In genomic region chr2:157696297-157696731, GRCm38 (mm10) we compare ENCODE assay signal across 9 mouse cellular contexts. TPM values are rescaled to one million over a fixed set of nuclear protein-coding genes. Genes with fewer than 3 reads are reported as not detected.
DNase-seq lines count a peak whose midpoint lies in the region; ATAC-seq and TF ChIP-seq lines count a peak whose summit lies in the region.
"Had no signal": no experiment of that assay in that cellular context is flagged by ENCODE, and none has a peak within 500 bp of the region (broad histone marks: within the 10 kb centered on the region; RNA-seq: fewer than 3 reads in every experiment).

No protein-coding gene starts in this region.

- H3K27ac ChIP-seq in hindbrain, embryonic 13.5 days = peak overlapping the region; percentile 85
- H3K27ac ChIP-seq: heart, embryonic 13.5 days had no signal

- H3K4me3 ChIP-seq in E14TG2a.4 (replicated peaks; ENCODE audit: low read length) = 0 out of 2 replicates have a peak overlapping the region, but pooled peaks have one; percentile 2
- H3K4me3 ChIP-seq in hindbrain, embryonic 13.5 days = no peak overlapping the region
- H3K4me3 ChIP-seq: heart, embryonic 13.5 days had no signal

- ATAC-seq in hindbrain, embryonic 13.5 days (ENCODE audit: low FRiP score) = peak; percentile 77
- ATAC-seq in erythroblast, adult 5-6 weeks (replicated peaks; ENCODE audit: low FRiP score, poor library complexity, severe bottlenecking) = no peak

- no peak overlapping the region for H3K9ac ChIP-seq in hindbrain, embryonic 13.5 days
- H3K9ac ChIP-seq: heart, embryonic 13.5 days had no signal

- peaks cover 13% of the 10 kb centered on the region for H3K4me1 ChIP-seq in E14TG2a.4 (replicated peaks; ENCODE audit: low read depth, low read length)
- H3K4me1 ChIP-seq in hindbrain, embryonic 13.5 days (replicated peaks) = peaks cover 58% of the 10 kb centered on the region

- DNase-seq in embryo, embryonic 10 days (ENCODE audit: low spot score) = peak; percentile 69
- peak; percentile 13 to 30 for DNase-seq in left cerebral cortex, adult 18-20 months (ENCODE audit: low spot score in 2 of 2)
- DNase-seq in right cerebral cortex, adult 2 months (ENCODE audit: low spot score in 2 of 2) = peak; percentile 40 to 41
- DNase-seq in gastrocnemius, postnatal 25 days = no peak
- no peak for DNase-seq in T-cell, adult 2 months (ENCODE audit: low spot score)

- H3K27me3 ChIP-seq in E14TG2a.4 (ENCODE audit: insufficient read depth, low read length) = no peaks in the 10 kb centered on the region
- no peaks in the 10 kb centered on the region for H3K27me3 ChIP-seq in hindbrain, embryonic 13.5 days

- peaks cover 38% of the 10 kb centered on the region for H3K9me3 ChIP-seq in E14TG2a.4 (ENCODE audit: low read length)
- no peaks in the 10 kb centered on the region for H3K9me3 ChIP-seq in hindbrain, embryonic 13.5 days
- H3K9me3 ChIP-seq: heart, embryonic 13.5 days had no signal

- no peak for TF ChIP-seq CTCF in E14TG2a.4 (conservative IDR thresholded peaks at IDR 0.05; ENCODE audit: low read length)

- no peak overlapping the region for H3K4me2 ChIP-seq in hindbrain, embryonic 13.5 days
- H3K4me2 ChIP-seq: heart, embryonic 13.5 days had no signal

- 0 out of 2 replicates have a peak, but pooled peaks cover 4% of the 10 kb centered on the region for H3K36me3 ChIP-seq in E14TG2a.4 (ENCODE audit: insufficient read depth, low read length)
- no peaks in the 10 kb centered on the region for H3K36me3 ChIP-seq in hindbrain, embryonic 13.5 days
- H3K36me3 ChIP-seq: heart, embryonic 13.5 days had no signal

- WGBS in hindbrain, embryonic 13.5 days = 7% methylated on average over 6 of the region's 7 CpGs

RNA-seq across cellular contexts. Expression of gene Ctnnbl1, which starts 40.9 kb away (rescaled TPM):
- polyA plus RNA-seq in hindbrain, embryonic 13.5 days (2015; fragmentation: Nextera tagmentation; extraction: Ambion mirVana) = 70.6 and 72.8 TPM in 2 replicates
- 10 to 100 TPM; 30.7 to 35.2 TPM for total RNA-seq in left cerebral cortex, adult 18-20 months (2021)
- total RNA-seq in erythroblast, adult 5-6 weeks (2015; ENCODE audit: low replicate concordance) = 5.6 and 8.1 TPM in 2 replicates
- total RNA-seq in erythroblast, adult 5-6 weeks (2017; ENCODE audit: low replicate concordance) = 10.0 and 13.6 TPM in 2 replicates
- 1 to 10 TPM; 6.7 to 7.3 TPM for total RNA-seq in gastrocnemius, postnatal 25 days (2021)

Comparison
In these comparisons a context has a peak if more than half of its experiments do, and no peak if none do; other contexts are left out.
1. DNase-seq: peak in embryo, embryonic 10 days (single experiment), left cerebral cortex, adult 18-20 months (2 of 2) and right cerebral cortex, adult 2 months (2 of 2); none in gastrocnemius, postnatal 25 days (single experiment) and T-cell, adult 2 months (single experiment).